ENCODE assay signal across 23 mouse cellular contexts in the genomic region with DNA sequence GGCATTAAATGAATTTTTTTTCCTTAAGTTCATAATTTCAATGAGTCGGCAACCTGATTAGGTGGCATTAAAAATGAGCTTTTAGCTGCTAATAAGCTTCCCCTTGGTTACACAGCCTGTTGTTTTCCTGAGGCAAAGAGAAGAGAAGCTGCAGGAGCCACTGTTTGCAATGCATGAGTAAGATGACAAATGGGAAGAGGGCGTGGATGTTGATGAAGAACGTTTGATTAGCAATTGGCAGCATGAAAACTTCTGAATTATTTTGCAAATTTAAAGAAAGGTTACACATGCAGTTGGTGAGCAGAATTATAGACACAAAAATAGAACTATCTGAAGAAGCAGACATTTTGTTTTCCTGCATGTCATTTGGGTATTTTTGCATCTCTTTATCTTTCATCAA.
"Had no signal": no experiment of that assay in that cellular context is flagged by ENCODE, and none has a peak within 500 bp of the region (broad histone marks: within the 10 kb centered on the region; RNA-seq: fewer than 3 reads in every experiment).

No protein-coding gene starts in this region.

- H3K27ac ChIP-seq: kidney, postnatal 0 days; limb, embryonic 12.5 days; limb, embryonic 15.5 days; liver, embryonic 14.5 days; macrophage; midbrain, embryonic 12.5 days; midbrain, embryonic 15.5 days; neural tube, embryonic 12.5 days; neural tube, embryonic 15.5 days; stomach, postnatal 0 days had no signal

- H3K4me2 ChIP-seq: limb, embryonic 12.5 days; limb, embryonic 15.5 days; liver, embryonic 11.5 days; lung, embryonic 14.5 days; midbrain, embryonic 12.5 days; midbrain, embryonic 15.5 days; neural tube, embryonic 12.5 days; neural tube, embryonic 15.5 days had no signal

- H3K9ac ChIP-seq: limb, embryonic 12.5 days; limb, embryonic 15.5 days; liver, embryonic 14.5 days; liver, postnatal 0 days; lung, embryonic 14.5 days; midbrain, embryonic 12.5 days; midbrain, embryonic 15.5 days; neural tube, embryonic 12.5 days; neural tube, embryonic 15.5 days had no signal

- DNase-seq: kidney, adult 2 months; kidney, postnatal 25 days; left cerebral cortex, postnatal 4 days; liver, postnatal 0 days; lung, embryonic 14.5 days; right cerebral cortex, adult 18-20 months; right cerebral cortex, postnatal 14 days; right cerebral cortex, postnatal 4 days; thymus, adult 2 months; thymus, postnatal 14 days; thymus, postnatal 4 days had no signal

- H3K4me3 ChIP-seq: limb, embryonic 12.5 days; limb, embryonic 15.5 days; midbrain, embryonic 12.5 days; midbrain, embryonic 15.5 days; neural tube, embryonic 12.5 days; neural tube, embryonic 15.5 days had no signal

- H3K9me3 ChIP-seq: limb, embryonic 12.5 days; limb, embryonic 15.5 days; midbrain, embryonic 12.5 days; midbrain, embryonic 15.5 days; neural tube, embryonic 12.5 days; neural tube, embryonic 15.5 days had no signal

- H3K27me3 ChIP-seq: limb, embryonic 12.5 days; limb, embryonic 15.5 days; midbrain, embryonic 12.5 days; midbrain, embryonic 15.5 days; neural tube, embryonic 12.5 days; neural tube, embryonic 15.5 days had no signal

- ATAC-seq: liver, postnatal 0 days; lung, postnatal 0 days; midbrain, embryonic 15.5 days had no signal

- H3K4me1 ChIP-seq: limb, embryonic 12.5 days; limb, embryonic 15.5 days; midbrain, embryonic 12.5 days; midbrain, embryonic 15.5 days; neural tube, embryonic 12.5 days; neural tube, embryonic 15.5 days had no signal

- H3K36me3 ChIP-seq: limb, embryonic 12.5 days; limb, embryonic 15.5 days; midbrain, embryonic 12.5 days; midbrain, embryonic 15.5 days; neural tube, embryonic 12.5 days; neural tube, embryonic 15.5 days had no signal
